Mouse (Mus musculus) induced T-regulatory cell, adult 2 months (primary cell): Measurements from ENCODE around the gene Echs1.

Experiments used
- DNase-seq: peaks from one replicate; pipeline ENCODE4 v3.0.0-alpha.2; 2012; ENCODE audit warnings: low read depth

Echs1 gene

GRCm38 (mm10) chr7:140061832-140062130, 54.5 kb downstream of the Echs1 start:
- DNase-seq, result no peak

- peak; percentile 28 for DNase-seq
These were observed 55.1 kb downstream of the Echs1 start for GRCm38 (mm10) chr7:140060936-140061831.

- DNase-seq, result no peak
These were observed 56.7 kb downstream of the Echs1 start for GRCm38 (mm10) chr7:140059601-140060000.

GRCm38 (mm10) chr7:140058528-140058927, 57.7 kb downstream of the Echs1 start:
- DNase-seq, result no peak

- no peak for DNase-seq
These were observed 58.6 kb downstream of the Echs1 start for GRCm38 (mm10) chr7:140057413-140058407.
